22 mouse cellular contexts compared by ENCODE assay signal in genomic region chr1:168898483-168898882, GRCm38 (mm10).
DNase-seq lines count a peak whose midpoint lies in the region; ATAC-seq and TF ChIP-seq lines count a peak whose summit lies in the region.
"Had no signal": no experiment of that assay in that cellular context is flagged by ENCODE, and none has a peak within 500 bp of the region (broad histone marks: within the 10 kb centered on the region; RNA-seq: fewer than 3 reads in every experiment).

No protein-coding gene starts in this region.

- H3K27ac ChIP-seq in intestine, embryonic 15.5 days: no peak overlapping the region
- H3K27ac ChIP-seq in intestine, embryonic 16.5 days (ENCODE audit: low read length): no peak overlapping the region
- no peak overlapping the region for H3K27ac ChIP-seq in intestine, postnatal 0 days (ENCODE audit: low read depth, low read length)
- no peak overlapping the region for H3K27ac ChIP-seq in forebrain, postnatal 0 days (ENCODE audit: low read depth, low read length)

- no peak for TF ChIP-seq CTCF in intestine, postnatal 0 days (IDR thresholded peaks at IDR 0.05; ENCODE audit: low read depth)
- no peak for TF ChIP-seq CTCF in forebrain, postnatal 0 days (IDR thresholded peaks at IDR 0.05; ENCODE audit: low read depth)

- DNase-seq in large intestine, adult 2 months (ENCODE audit: low read depth, low spot score): peak; percentile 6
- no peak for DNase-seq in forebrain, postnatal 0 days
- no peak for DNase-seq in heart, adult 11 months
- no peak for DNase-seq in ovary, postnatal 14 days (ENCODE audit: low spot score)
- DNase-seq in frontal cortex, adult 2 months (ENCODE audit: extremely low spot score in 1 of 2, low spot score in 1 of 2): no peak
- DNase-seq: adrenal gland, adult 2 months; adrenal gland, adult 8-10 months; adrenal gland, postnatal 10 days; adrenal gland, postnatal 14 days; adrenal gland, postnatal 25 days; adrenal gland, postnatal 36 days; B cell, adult 2 months; cerebellum, adult 11 months; cerebellum, adult 11-12 months had no signal

- H3K27me3 ChIP-seq in intestine, embryonic 15.5 days (replicated peaks): no peaks in the 10 kb centered on the region
- no peaks in the 10 kb centered on the region for H3K27me3 ChIP-seq in intestine, embryonic 16.5 days (replicated peaks; ENCODE audit: control insufficient read depth, insufficient read depth, low read length)
- no peaks in the 10 kb centered on the region for H3K27me3 ChIP-seq in intestine, postnatal 0 days (replicated peaks; ENCODE audit: control insufficient read depth, insufficient read depth, low read length)
- H3K27me3 ChIP-seq in forebrain, postnatal 0 days (ENCODE audit: insufficient read depth, low read length): no peaks in the 10 kb centered on the region
- H3K27me3 ChIP-seq: CH12.LX, Patski had no signal

- H3K4me2 ChIP-seq in intestine, embryonic 15.5 days (replicated peaks): no peak overlapping the region
- H3K4me2 ChIP-seq in intestine, embryonic 16.5 days (ENCODE audit: low read depth, low read length): no peak overlapping the region
- no peak overlapping the region for H3K4me2 ChIP-seq in intestine, postnatal 0 days (replicated peaks; ENCODE audit: low read depth)
- H3K4me2 ChIP-seq in forebrain, postnatal 0 days (ENCODE audit: low read depth): no peak overlapping the region

- no peaks in the 10 kb centered on the region for H3K4me1 ChIP-seq in intestine, embryonic 15.5 days (replicated peaks)
- H3K4me1 ChIP-seq in intestine, embryonic 16.5 days (ENCODE audit: control insufficient read depth, insufficient read depth, low read length): no peaks in the 10 kb centered on the region
- H3K4me1 ChIP-seq in intestine, postnatal 0 days (replicated peaks; ENCODE audit: control insufficient read depth, insufficient read depth, low read length): no peaks in the 10 kb centered on the region
- no peaks in the 10 kb centered on the region for H3K4me1 ChIP-seq in forebrain, postnatal 0 days (ENCODE audit: insufficient read depth)

- H3K36me3 ChIP-seq in intestine, embryonic 15.5 days: no peaks in the 10 kb centered on the region
- no peaks in the 10 kb centered on the region for H3K36me3 ChIP-seq in intestine, embryonic 16.5 days (ENCODE audit: control insufficient read depth, insufficient read depth, low read length)
- no peaks in the 10 kb centered on the region for H3K36me3 ChIP-seq in intestine, postnatal 0 days (ENCODE audit: control insufficient read depth, insufficient read depth)
- no peaks in the 10 kb centered on the region for H3K36me3 ChIP-seq in forebrain, postnatal 0 days (ENCODE audit: insufficient read depth)
- H3K36me3 ChIP-seq: G1E had no signal

- H3K9ac ChIP-seq in intestine, embryonic 15.5 days: no peak overlapping the region
- H3K9ac ChIP-seq in intestine, embryonic 16.5 days (ENCODE audit: low read depth, low read length): no peak overlapping the region
- no peak overlapping the region for H3K9ac ChIP-seq in intestine, postnatal 0 days (ENCODE audit: low read depth, low read length)
- H3K9ac ChIP-seq in forebrain, postnatal 0 days: no peak overlapping the region

- WGBS in intestine, embryonic 15.5 days: 74% methylated on average over 2 of the region's 2 CpGs
- WGBS in intestine, embryonic 16.5 days: 63% methylated on average over 2 of the region's 2 CpGs
- 50% methylated on average over 2 of the region's 2 CpGs for WGBS in intestine, postnatal 0 days
- WGBS in large intestine, adult 2 months: 45% methylated on average over 2 of the region's 2 CpGs
- 94% methylated on average over 2 of the region's 2 CpGs for WGBS in forebrain, postnatal 0 days

- no peak overlapping the region for H3K4me3 ChIP-seq in intestine, embryonic 15.5 days (replicated peaks)
- H3K4me3 ChIP-seq in intestine, embryonic 16.5 days (ENCODE audit: low read length): no peak overlapping the region
- H3K4me3 ChIP-seq in intestine, postnatal 0 days (ENCODE audit: low read depth, low read length): no peak overlapping the region
- no peak overlapping the region for H3K4me3 ChIP-seq in forebrain, postnatal 0 days (ENCODE audit: low read depth, low read length)

- no peaks in the 10 kb centered on the region for H3K9me3 ChIP-seq in intestine, embryonic 15.5 days
- H3K9me3 ChIP-seq in intestine, embryonic 16.5 days (ENCODE audit: control insufficient read depth, low read length): no peaks in the 10 kb centered on the region
- H3K9me3 ChIP-seq in intestine, postnatal 0 days (ENCODE audit: control insufficient read depth): no peaks in the 10 kb centered on the region
- no peaks in the 10 kb centered on the region for H3K9me3 ChIP-seq in forebrain, postnatal 0 days (ENCODE audit: low read length)
- H3K9me3 ChIP-seq: G1E had no signal

- peak; percentile 63; the same call in 1 of the 2 replicates for ATAC-seq in intestine, embryonic 15.5 days
- peak; percentile 82 for ATAC-seq in intestine, embryonic 16.5 days
- peak; percentile 91 for ATAC-seq in intestine, postnatal 0 days
- ATAC-seq in forebrain, postnatal 0 days: no peak
- ATAC-seq: activated CD4-positive, CD25-positive, alpha-beta regulatory T cell, adult 4 months; CD4-positive, CD25-positive, alpha-beta regulatory T cell, adult 4 months; Patski had no signal
